ENCODE assay signal across 8 mouse cellular contexts in the genomic region with DNA sequence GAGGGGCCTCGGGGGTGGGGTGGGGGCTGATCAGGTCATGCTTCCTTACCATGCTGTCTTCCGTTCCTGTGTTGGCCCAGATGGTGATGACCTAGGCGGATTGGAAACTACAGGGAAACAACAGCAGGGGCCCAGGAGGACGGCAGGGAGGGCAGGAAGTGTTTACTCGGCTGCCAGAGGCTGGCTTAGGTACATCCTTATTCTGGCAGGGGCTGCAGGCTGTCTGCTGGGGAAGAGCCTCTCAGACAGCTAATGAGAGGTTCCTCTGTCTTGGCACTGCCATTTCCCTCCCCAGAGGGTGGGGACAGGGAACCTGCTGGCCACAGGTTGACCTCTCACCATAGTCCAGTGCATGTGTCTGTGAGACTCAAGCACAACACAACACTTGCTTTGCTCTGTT.
DNase-seq lines count a peak whose midpoint lies in the region; ATAC-seq lines count a peak whose summit lies in the region.

No protein-coding gene starts in this region.

- H3K4me2 ChIP-seq in forebrain, embryonic 11.5 days (ENCODE audit: low read depth, low read length, severe bottlenecking), result no peak overlapping the region

- no peak for DNase-seq in forebrain, embryonic 10.5 days (ENCODE audit: extremely low spot score, low spot score)
- DNase-seq in forebrain, embryonic 11.5 days (ENCODE audit: low spot score), result no peak
- peak; percentile 36 to 52 for DNase-seq in adrenal gland, postnatal 36 days
- DNase-seq in embryonic facial prominence, embryonic 10.5 days (ENCODE audit: low spot score), result no peak
- peak; percentile 52 for DNase-seq in kidney, postnatal 14 days
- no peak for DNase-seq in right cerebral cortex, postnatal 36 days (ENCODE audit: low spot score in 2 of 2)
- DNase-seq in thymus, postnatal 14 days, result no peak
- DNase-seq in frontal cortex, postnatal 25 days (ENCODE audit: low spot score in 2 of 2), result no peak

- WGBS in forebrain, embryonic 10.5 days, result 52% methylated on average over 5 of the region's 5 CpGs
- 60% methylated on average over 5 of the region's 5 CpGs for WGBS in forebrain, embryonic 11.5 days
- whole genome bisulfite sequencing in embryonic facial prominence, embryonic 10.5 days, result 31% methylated on average over 5 of the region's 5 CpGs

- no peak overlapping the region for H3K4me3 ChIP-seq in forebrain, embryonic 10.5 days
- no peak overlapping the region for H3K4me3 ChIP-seq in forebrain, embryonic 11.5 days (ENCODE audit: low read depth, low read length)
- H3K4me3 ChIP-seq in embryonic facial prominence, embryonic 10.5 days, result no peak overlapping the region

- H3K9me3 ChIP-seq in forebrain, embryonic 10.5 days, result no peaks in the 10 kb centered on the region
- no peaks in the 10 kb centered on the region for H3K9me3 ChIP-seq in forebrain, embryonic 11.5 days (ENCODE audit: control insufficient read depth, low read length)
- no peaks in the 10 kb centered on the region for H3K9me3 ChIP-seq in embryonic facial prominence, embryonic 10.5 days

- H3K27ac ChIP-seq in forebrain, embryonic 10.5 days, result peak overlapping the region; percentile 35; the same call in 1 of the 2 replicates
- no peak overlapping the region for H3K27ac ChIP-seq in forebrain, embryonic 11.5 days (ENCODE audit: low read depth, low read length)
- peak overlapping the region; percentile 54 for H3K27ac ChIP-seq in embryonic facial prominence, embryonic 10.5 days (replicated peaks)

- peaks cover 39% of the 10 kb centered on the region for H3K4me1 ChIP-seq in forebrain, embryonic 10.5 days
- H3K4me1 ChIP-seq in forebrain, embryonic 11.5 days (replicated peaks; ENCODE audit: control insufficient read depth, insufficient read depth, low read length), result no peaks in the 10 kb centered on the region; the same call in none of the 2 replicates
- peaks cover 45% of the 10 kb centered on the region for H3K4me1 ChIP-seq in embryonic facial prominence, embryonic 10.5 days

- no peaks in the 10 kb centered on the region for H3K36me3 ChIP-seq in forebrain, embryonic 10.5 days (replicated peaks)
- H3K36me3 ChIP-seq in forebrain, embryonic 11.5 days (ENCODE audit: control insufficient read depth, insufficient read depth, low read length), result no peaks in the 10 kb centered on the region
- H3K36me3 ChIP-seq in embryonic facial prominence, embryonic 10.5 days (replicated peaks), result no peaks in the 10 kb centered on the region

- H3K9ac ChIP-seq in forebrain, embryonic 11.5 days (ENCODE audit: low read length), result no peak overlapping the region

- ATAC-seq in forebrain, embryonic 11.5 days (replicated peaks; ENCODE audit: low FRiP score), result no peak

- H3K27me3 ChIP-seq in forebrain, embryonic 10.5 days (ENCODE audit: poor library complexity, severe bottlenecking), result no peaks in the 10 kb centered on the region
- no peaks in the 10 kb centered on the region for H3K27me3 ChIP-seq in forebrain, embryonic 11.5 days (ENCODE audit: control insufficient read depth, insufficient read depth, low read length)
- no peaks in the 10 kb centered on the region for H3K27me3 ChIP-seq in embryonic facial prominence, embryonic 10.5 days (replicated peaks; ENCODE audit: low read depth, poor library complexity, severe bottlenecking)

Comparison
In these comparisons a context has a peak if more than half of its experiments do, and no peak if none do; other contexts are left out.
1. DNase-seq: peak in adrenal gland, postnatal 36 days (2 of 2) and kidney, postnatal 14 days (single experiment); none in forebrain, embryonic 10.5 days (single experiment), forebrain, embryonic 11.5 days (single experiment), embryonic facial prominence, embryonic 10.5 days (single experiment), right cerebral cortex, postnatal 36 days (0 of 2), thymus, postnatal 14 days (single experiment) and frontal cortex, postnatal 25 days (0 of 2).